Mouse (Mus musculus) forebrain, embryonic 16.5 days (tissue): Measurements from ENCODE around the gene Bsn. TPM values are rescaled to one million over a fixed set of nuclear protein-coding genes. Genes with fewer than 3 reads are reported as not detected.
A peak's percentile ranks its signal among the peaks of the same experiment; 100 is the strongest.

Source experiments
- ATAC-seq: fragments of 200-750 bp; cut with Nextera tagmentation; 2 replicates; pipeline ENCODE4 v1.8.0; 2017; ENCODE audit warnings: mild to moderate bottlenecking, moderate library complexity
- H3K27ac ChIP-seq: fragments of 300-500 bp; sonication (generic); 2 replicates; pipeline ENCODE4 v1.5.1; 2014; ENCODE audit warnings: low read length, control low read depth
- H3K27me3 ChIP-seq: fragments of 300-500 bp; sonication (generic); replicated peaks from 2 replicates; pipeline ENCODE4 v1.6.1; 2014; ENCODE audit warnings: low read length; ENCODE audit not compliant: control insufficient read depth, insufficient read depth
- H3K36me3 ChIP-seq: fragments of 300-500 bp; sonication (generic); 2 replicates; pipeline ENCODE4 v1.6.1; 2014; ENCODE audit not compliant: control insufficient read depth, insufficient read depth
- H3K4me1 ChIP-seq: fragments of 300-500 bp; sonication (generic); replicated peaks from 2 replicates; pipeline ENCODE4 v1.6.1; 2014; ENCODE audit warnings: low read length; ENCODE audit not compliant: control insufficient read depth, insufficient read depth
- H3K4me2 ChIP-seq: fragments of 300-500 bp; sonication (generic); 2 replicates; pipeline ENCODE4 v1.6.1; 2014; ENCODE audit warnings: mild to moderate bottlenecking, low read length, control low read depth
- H3K4me3 ChIP-seq: fragments of 300-500 bp; sonication (generic); replicated peaks from 2 replicates; pipeline ENCODE4 v1.5.1; 2014; ENCODE audit warnings: mild to moderate bottlenecking, low read length, control low read depth
- H3K9ac ChIP-seq: fragments of 300-500 bp; sonication (generic); replicated peaks from 2 replicates; pipeline ENCODE4 v1.6.1; 2014; ENCODE audit warnings: low read depth, low read length, control low read depth
- H3K9me3 ChIP-seq: fragments of 300-500 bp; sonication (generic); 2 replicates; pipeline ENCODE4 v1.6.1; 2016; ENCODE audit warnings: low read length; ENCODE audit not compliant: control insufficient read depth
- WGBS: fragments of 180-500 bp; shearing (Covaris S2); extraction: QIAGEN DNeasy Blood & Tissue Kit; methylation state at CpG from one replicate; pipeline ENCODE4 v1.1.7; 2014; 5-methylcytosine and 5-hydroxymethylcytosine counted together
- polyA plus RNA-seq: library from polyadenylated mRNA; unstranded; fragments of >200 nt; fragmentation: Nextera tagmentation; extraction: Ambion mirVana; gene quantifications from 2 replicates; pipeline ENCODE4 v1.2.1, GENCODE M21; 2015

Gene Bsn
- polyA plus RNA-seq, 1 experiment from 2014 or later = 8.5 TPM

GRCm38 (mm10) chr9:108157891-108158290, 32.3 kb downstream of the Bsn start:
- Histone ChIP-seq H3K9me3 (no peaks in the 10 kb centered on the region), H3K9ac (no peak overlapping the region), H3K4me1 (peaks cover 10% of the 10 kb centered on the region; the same call in 1 of the 2 replicates), H3K4me2 (no peak overlapping the region), H3K27ac (no peak overlapping the region), H3K27me3 (no peaks in the 10 kb centered on the region), H3K36me3 (no peaks in the 10 kb centered on the region), H3K4me3 (no peak overlapping the region)
- ATAC-seq = no peak
- 60% methylated on average over 7 of the region's 7 CpGs for WGBS

- H3K9ac ChIP-seq = no peak overlapping the region
- peaks cover 10% of the 10 kb centered on the region; the same call in 1 of the 2 replicates for H3K4me1 ChIP-seq
- ATAC-seq = no peak
- no peaks in the 10 kb centered on the region for H3K9me3 ChIP-seq
- H3K36me3 ChIP-seq = no peaks in the 10 kb centered on the region
- no peaks in the 10 kb centered on the region for H3K27me3 ChIP-seq
- H3K27ac ChIP-seq = no peak overlapping the region
- H3K4me2 ChIP-seq = no peak overlapping the region
- H3K4me3 ChIP-seq = no peak overlapping the region
- 80% methylated on average over 6 of the region's 6 CpGs for WGBS
These were observed 32.7 kb downstream of the Bsn start for GRCm38 (mm10) chr9:108157451-108157850.

GRCm38 (mm10) chr9:108156786-108157185, 33.4 kb downstream of the Bsn start:
- H3K4me1 ChIP-seq = peaks cover 10% of the 10 kb centered on the region; the same call in 1 of the 2 replicates
- 95% methylated on average over 5 of the region's 5 CpGs for WGBS
- H3K4me3 ChIP-seq = no peak overlapping the region
- H3K27me3 ChIP-seq = no peaks in the 10 kb centered on the region
- ATAC-seq = no peak
- no peak overlapping the region for H3K27ac ChIP-seq
- no peak overlapping the region for H3K4me2 ChIP-seq
- no peak overlapping the region for H3K9ac ChIP-seq
- no peaks in the 10 kb centered on the region for H3K9me3 ChIP-seq
- H3K36me3 ChIP-seq = no peaks in the 10 kb centered on the region

GRCm38 (mm10) chr9:108154814-108155213, 35.4 kb downstream of the Bsn start:
- H3K4me3 ChIP-seq = no peak overlapping the region
- H3K27ac ChIP-seq = no peak overlapping the region
- H3K4me2 ChIP-seq = no peak overlapping the region
- no peaks in the 10 kb centered on the region for H3K9me3 ChIP-seq
- ATAC-seq = no peak
- H3K27me3 ChIP-seq = no peaks in the 10 kb centered on the region
- no peaks in the 10 kb centered on the region for H3K36me3 ChIP-seq
- 88% methylated on average over 12 of the region's 12 CpGs for WGBS
- peaks cover 10% of the 10 kb centered on the region; the same call in 1 of the 2 replicates for H3K4me1 ChIP-seq
- H3K9ac ChIP-seq = no peak overlapping the region

- no peaks in the 10 kb centered on the region for H3K27me3 ChIP-seq
- no peak overlapping the region for H3K9ac ChIP-seq
- WGBS = 75% methylated on average over 12 of the region's 12 CpGs
- peak overlapping the region; percentile 21; the same call in 1 of the 2 replicates for H3K27ac ChIP-seq
- H3K36me3 ChIP-seq = no peaks in the 10 kb centered on the region
- H3K9me3 ChIP-seq = no peaks in the 10 kb centered on the region
- peak; percentile 55 for ATAC-seq
- no peak overlapping the region for H3K4me3 ChIP-seq
- peaks cover 10% of the 10 kb centered on the region; the same call in 1 of the 2 replicates for H3K4me1 ChIP-seq
- H3K4me2 ChIP-seq = no peak overlapping the region
These were observed 36.4 kb downstream of the Bsn start for GRCm38 (mm10) chr9:108153516-108154448.

- Histone ChIP-seq H3K36me3 (no peaks in the 10 kb centered on the region), H3K27me3 (no peaks in the 10 kb centered on the region), H3K9ac (no peak overlapping the region), H3K4me1 (peaks cover 8% of the 10 kb centered on the region; the same call in 1 of the 2 replicates), H3K27ac (no peak overlapping the region), H3K4me3 (no peak overlapping the region), H3K4me2 (no peak overlapping the region), H3K9me3 (no peaks in the 10 kb centered on the region)
- no peak for ATAC-seq
- WGBS = 50% methylated on average over 1 of the region's 1 CpGs
These were observed 39.7 kb downstream of the Bsn start for GRCm38 (mm10) chr9:108150486-108150885.

GRCm38 (mm10) chr9:108149817-108150216, 40.4 kb downstream of the Bsn start:
- Histone ChIP-seq H3K4me3 (no peak overlapping the region), H3K4me2 (no peak overlapping the region), H3K9ac (no peak overlapping the region), H3K9me3 (no peaks in the 10 kb centered on the region), H3K4me1 (peaks cover 8% of the 10 kb centered on the region; the same call in 1 of the 2 replicates), H3K36me3 (no peaks in the 10 kb centered on the region), H3K27me3 (no peaks in the 10 kb centered on the region), H3K27ac (no peak overlapping the region)
- ATAC-seq = no peak
- 31% methylated on average over 4 of the region's 4 CpGs for WGBS

- no peak overlapping the region for H3K9ac ChIP-seq
- no peak overlapping the region for H3K4me2 ChIP-seq
- WGBS = 70% methylated on average over 5 of the region's 5 CpGs
These were observed 42.6 kb downstream of the Bsn start for GRCm38 (mm10) chr9:108147606-108148005.

GRCm38 (mm10) chr9:108146451-108146850, 43.7 kb downstream of the Bsn start:
- Histone ChIP-seq H3K9me3 (no peaks in the 10 kb centered on the region), H3K36me3 (no peaks in the 10 kb centered on the region), H3K4me3 (no peak overlapping the region), H3K4me2 (no peak overlapping the region), H3K27me3 (no peaks in the 10 kb centered on the region), H3K9ac (no peak overlapping the region), H3K4me1 (no peaks in the 10 kb centered on the region), H3K27ac (no peak overlapping the region)
- ATAC-seq = no peak
- WGBS = 67% methylated on average over 4 of the region's 4 CpGs

More at GRCm38 (mm10) chr9:108147606-108148005, 42.6 kb downstream of the Bsn start:
- Histone ChIP-seq H3K9me3 (no peaks in the 10 kb centered on the region), H3K36me3 (no peaks in the 10 kb centered on the region), H3K27me3 (no peaks in the 10 kb centered on the region), H3K27ac (no peak overlapping the region), H3K4me3 (no peak overlapping the region), H3K4me1 (no peaks in the 10 kb centered on the region)
- no peak for ATAC-seq
